Mouse (Mus musculus): ENCODE data around the gene Herc1. TPM values are rescaled to one million over a fixed set of nuclear protein-coding genes. Genes with fewer than 3 reads are reported as not detected.
A peak's percentile ranks its signal among the peaks of the same experiment; 100 is the strongest.

Herc1 gene
- total RNA-seq, 2 experiments from 2014 or later: 570 to 1,171 TPM

DNA sequence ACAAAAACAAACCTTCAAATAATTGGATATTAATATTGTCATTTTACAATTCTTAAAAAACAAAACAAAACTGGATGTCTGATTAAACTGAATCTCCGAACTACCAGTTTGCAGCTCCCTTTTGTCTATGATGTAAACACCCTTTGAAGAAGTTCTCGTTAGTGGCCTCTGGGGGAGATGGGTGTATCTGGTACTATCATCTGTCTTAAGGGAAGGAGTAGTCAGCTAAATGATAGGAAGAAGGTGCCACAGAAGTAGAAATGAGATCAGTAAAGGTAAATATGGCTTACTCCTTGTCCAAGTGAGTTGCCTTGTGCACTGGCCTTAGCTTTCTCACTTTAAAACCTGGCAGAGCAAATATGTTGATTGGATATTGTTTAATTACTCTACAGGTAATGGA is 127.5 kb downstream of the Herc1 start:
- ATAC-seq (replicated peaks; ENCODE audit: low FRiP score, poor library complexity, severe bottlenecking): no peak

DNA sequence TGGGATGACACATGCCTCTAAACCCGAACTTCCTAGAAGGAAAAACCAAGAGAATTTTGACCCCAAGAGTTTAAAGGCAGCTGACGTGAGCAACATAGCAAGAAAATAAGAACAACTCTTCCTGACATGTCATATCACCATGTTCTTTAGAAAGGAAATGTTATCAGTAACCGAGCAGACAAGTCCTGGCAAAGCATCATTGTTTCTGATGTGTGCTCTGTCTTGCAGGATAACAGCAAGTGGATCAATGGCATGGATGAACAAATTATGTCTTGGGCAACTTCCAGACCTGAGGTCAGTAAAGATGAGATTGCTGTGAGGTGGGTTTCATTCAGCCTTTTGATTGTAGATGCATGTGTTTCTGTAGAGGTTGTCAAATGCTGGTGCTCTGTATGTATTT is 133.2 kb downstream of the Herc1 start:
- no peak for ATAC-seq (replicated peaks; ENCODE audit: low FRiP score, poor library complexity, severe bottlenecking)

DNA sequence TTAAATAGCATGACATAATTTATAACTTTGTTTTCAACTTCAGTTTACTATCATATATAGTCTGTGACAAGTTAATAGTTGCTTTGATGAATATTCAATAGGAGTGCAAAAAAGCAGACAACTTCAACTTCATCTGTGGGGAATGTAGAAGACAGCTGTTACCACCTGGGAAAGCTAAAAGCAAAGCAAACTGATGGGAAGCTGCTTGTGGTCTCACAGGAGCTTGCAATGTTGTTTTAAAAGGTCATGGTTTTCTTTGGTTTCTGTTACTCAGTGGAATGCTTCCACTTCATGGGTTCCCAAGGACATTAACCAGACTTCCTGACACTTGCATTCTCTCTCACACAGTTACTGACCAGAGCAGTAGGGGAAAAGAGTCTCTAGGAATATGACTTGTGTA is 138.5 kb downstream of the Herc1 start:
- no peak for ATAC-seq (replicated peaks; ENCODE audit: low FRiP score, poor library complexity, severe bottlenecking)

DNA sequence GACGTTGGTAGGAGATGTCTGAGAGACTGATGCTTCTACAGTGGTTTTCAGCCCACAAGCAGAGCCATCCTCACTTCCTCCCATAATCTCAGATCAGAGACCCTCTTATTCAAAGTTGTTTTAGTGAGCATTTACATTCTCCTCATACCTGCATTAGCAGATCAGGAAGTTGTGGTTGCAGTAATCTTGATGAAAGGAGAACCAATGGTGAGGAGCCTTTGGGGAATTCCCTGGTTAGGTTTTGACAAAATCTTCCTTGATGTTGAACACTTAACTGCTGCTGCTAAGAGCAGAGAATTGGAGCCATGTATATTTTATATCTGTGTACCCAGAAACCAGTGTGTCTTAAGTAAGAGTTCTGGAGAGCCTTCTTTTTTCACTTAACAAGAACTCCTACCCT is 142.1 kb downstream of the Herc1 start:
- ATAC-seq (replicated peaks; ENCODE audit: low FRiP score, poor library complexity, severe bottlenecking): no peak

DNA sequence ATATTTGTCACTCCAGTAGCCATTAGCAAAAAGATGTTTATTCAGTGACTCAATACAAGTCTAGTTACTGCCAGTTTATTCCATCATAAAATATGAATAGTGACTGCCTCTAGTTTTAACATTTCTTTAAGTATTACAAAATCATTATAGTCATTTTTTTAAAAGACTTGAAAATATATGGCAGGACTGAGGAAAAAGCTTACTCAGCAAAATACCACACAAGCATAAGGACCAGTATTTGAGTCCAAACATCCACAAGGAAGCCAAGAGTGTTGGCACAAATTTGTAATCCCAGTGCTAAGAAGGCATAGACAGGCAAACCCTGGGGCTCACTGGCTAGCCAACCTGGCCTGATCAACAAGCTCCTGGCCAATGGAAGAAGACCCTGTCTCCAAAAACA is 143.7 kb downstream of the Herc1 start:
- ATAC-seq (replicated peaks; ENCODE audit: low FRiP score, poor library complexity, severe bottlenecking): no peak

DNA sequence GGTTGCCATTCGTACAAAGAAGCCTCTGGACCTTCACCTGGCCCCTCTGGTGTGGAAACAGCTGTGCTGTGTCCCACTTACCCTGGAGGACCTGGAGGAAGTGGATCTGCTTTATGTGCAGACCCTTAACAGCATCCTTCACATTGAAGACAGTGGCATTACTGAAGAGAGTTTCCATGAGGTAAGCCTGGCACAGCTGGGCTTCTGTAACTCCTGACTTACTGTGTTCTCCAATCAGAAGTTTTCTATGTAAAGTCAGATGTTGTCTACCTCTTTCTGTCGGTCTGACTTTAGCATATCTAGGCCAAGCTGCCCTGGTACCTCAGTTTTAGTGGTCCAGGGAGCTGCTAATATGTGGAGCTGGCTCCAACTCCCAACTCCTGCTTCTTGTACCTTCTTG is 151.0 kb downstream of the Herc1 start:
- ATAC-seq (replicated peaks; ENCODE audit: low FRiP score, poor library complexity, severe bottlenecking): no peak

DNA sequence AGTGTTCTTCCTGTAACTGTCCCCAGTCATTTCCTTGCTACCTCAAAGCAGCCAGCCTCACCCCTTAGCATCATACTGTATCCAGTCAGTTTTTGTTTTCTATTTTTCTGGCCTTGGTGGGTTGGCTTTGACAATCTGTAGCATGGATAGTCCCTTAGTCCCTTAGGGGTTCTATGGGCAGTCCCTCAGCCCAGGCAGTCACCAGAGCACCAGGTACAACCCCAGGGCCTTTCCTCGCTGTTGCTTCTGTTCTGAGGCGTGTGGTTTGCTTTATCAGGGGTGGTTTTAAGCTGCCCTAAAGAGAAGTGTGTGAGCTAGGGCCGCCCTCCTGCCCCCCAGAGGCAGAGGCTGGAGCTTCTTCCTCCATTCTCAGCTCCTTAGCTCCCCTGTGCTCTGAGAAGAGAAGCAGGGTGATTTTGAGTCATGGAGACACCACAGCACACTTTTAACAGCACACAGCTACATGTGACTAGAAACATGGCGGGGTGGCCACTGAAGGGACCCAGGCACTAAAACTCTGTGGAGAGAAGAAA is 153.7 kb downstream of the Herc1 start:
- ATAC-seq (replicated peaks; ENCODE audit: low FRiP score, poor library complexity, severe bottlenecking): peak; percentile 64

DNA sequence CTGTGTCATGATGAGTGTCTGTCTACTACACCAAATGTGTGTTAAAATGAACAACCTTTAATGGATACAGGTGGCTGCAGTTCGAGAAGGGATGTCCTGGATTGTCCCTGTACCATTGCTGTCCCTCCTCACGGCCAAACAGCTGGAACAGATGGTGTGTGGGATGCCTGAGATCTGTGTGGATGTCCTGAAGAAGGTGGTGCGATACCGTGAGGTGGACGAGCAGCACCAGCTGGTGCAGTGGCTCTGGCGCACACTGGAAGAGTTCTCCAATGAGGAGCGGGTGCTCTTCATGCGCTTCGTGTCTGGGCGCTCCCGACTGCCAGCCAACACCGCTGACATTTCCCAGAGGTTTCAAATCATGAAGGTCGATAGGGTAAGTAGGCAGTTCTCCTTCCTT is 154.3 kb downstream of the Herc1 start:
- 0 out of 2 replicates have a peak, but pooled peaks have one; percentile 0 for ATAC-seq (replicated peaks; ENCODE audit: low FRiP score, poor library complexity, severe bottlenecking)

DNA sequence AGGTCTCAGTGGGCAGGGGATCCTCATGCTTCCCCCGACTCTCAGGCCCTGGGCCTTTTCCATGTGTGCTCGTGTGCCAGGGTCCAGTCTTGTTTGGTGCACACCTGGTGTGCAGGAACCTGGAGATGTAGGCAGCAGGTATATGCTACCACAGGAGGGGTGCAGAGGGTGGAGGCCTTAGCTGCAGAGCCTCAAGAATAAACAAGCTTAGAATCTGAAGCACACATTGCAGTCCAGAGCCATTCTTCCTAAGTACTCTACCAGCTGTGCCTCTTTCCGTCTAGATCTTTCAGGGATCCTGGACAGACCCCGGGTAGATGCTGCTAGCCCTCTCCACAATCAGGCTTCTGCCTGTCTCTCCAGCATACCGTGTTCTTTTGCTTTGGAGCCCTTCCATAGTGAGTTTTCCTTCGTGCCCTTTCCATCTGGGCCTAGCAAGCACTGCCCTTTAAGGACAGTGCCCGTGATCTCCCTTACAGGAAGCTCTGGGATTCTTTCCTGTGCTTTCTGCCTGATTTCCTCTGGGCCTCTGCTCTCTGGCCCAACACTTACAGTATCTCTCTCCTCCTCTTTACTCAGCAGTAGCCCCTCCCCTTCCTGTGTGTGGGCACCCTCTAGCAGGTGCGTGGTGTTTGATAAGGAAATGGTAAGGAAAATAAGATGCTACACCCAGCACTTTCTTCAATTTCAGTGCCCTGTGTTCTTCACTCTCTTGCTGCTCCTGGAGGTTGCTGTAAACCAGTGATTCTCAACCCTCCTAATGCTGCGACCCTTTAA is 155.1 kb downstream of the Herc1 start:
- ATAC-seq (replicated peaks; ENCODE audit: low FRiP score, poor library complexity, severe bottlenecking): peak; percentile 90

DNA sequence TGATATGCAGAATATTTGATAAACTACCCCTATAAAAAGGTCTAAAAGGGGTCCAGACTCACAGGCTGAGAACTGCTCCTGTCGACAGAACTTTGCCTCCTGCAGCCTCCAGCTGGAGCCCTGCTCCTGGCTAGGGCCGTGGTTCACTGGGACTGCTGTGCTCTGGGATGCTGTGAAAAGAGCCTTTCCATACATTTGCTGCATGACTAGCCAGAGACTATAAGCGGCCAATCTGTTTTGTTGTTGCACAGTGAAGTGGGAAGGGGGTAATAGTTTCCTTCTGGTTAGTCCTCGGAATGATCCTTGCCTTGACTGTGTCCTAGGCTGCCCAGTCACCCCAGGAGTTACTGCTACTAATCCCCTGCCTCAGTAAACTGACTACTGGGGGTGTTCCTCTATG is 155.8 kb downstream of the Herc1 start:
- no peak; the same call in 1 of the 2 replicates for ATAC-seq (replicated peaks; ENCODE audit: low FRiP score, poor library complexity, severe bottlenecking)

DNA sequence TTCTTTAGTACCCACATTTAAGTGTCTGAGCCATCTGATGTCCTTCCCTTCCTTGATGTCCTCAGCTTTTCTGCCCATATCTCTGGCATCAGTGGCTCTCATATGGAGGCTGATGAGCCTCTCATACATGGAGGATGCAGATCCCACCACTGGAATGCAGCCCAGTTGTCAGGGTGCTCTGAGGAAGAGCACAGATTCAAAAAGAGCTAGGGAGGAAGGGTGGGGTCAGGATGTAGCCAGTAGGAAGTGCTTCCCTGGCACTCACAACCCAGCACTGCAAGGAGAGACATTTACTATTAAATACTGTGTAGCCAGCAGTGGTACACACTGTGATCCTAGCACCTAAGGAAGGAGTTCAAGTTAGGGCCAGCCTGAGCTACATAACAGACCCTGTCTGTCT is 156.2 kb downstream of the Herc1 start:
- no peak for ATAC-seq (replicated peaks; ENCODE audit: low FRiP score, poor library complexity, severe bottlenecking)

DNA sequence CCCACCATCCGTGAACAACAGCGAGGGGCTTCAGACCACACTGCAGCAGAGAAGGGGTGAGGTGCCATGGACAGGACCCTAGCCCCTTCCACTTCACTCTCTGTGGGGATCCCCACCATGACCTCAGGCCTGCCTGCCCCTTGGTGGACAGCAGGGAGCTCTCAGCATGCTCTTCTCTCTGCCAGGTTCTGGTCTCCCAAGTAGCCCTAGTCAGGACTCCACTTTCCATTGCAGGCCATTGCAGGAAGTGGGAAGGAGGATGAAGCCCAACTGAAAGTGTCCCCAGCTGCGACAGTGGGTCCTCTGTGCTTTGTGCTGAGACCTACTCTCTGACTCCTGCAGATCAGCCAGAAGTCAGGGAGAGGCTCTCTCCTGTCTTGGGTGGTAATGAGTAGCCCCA is 157.4 kb downstream of the Herc1 start:
- no peak for ATAC-seq (replicated peaks; ENCODE audit: low FRiP score, poor library complexity, severe bottlenecking)

DNA sequence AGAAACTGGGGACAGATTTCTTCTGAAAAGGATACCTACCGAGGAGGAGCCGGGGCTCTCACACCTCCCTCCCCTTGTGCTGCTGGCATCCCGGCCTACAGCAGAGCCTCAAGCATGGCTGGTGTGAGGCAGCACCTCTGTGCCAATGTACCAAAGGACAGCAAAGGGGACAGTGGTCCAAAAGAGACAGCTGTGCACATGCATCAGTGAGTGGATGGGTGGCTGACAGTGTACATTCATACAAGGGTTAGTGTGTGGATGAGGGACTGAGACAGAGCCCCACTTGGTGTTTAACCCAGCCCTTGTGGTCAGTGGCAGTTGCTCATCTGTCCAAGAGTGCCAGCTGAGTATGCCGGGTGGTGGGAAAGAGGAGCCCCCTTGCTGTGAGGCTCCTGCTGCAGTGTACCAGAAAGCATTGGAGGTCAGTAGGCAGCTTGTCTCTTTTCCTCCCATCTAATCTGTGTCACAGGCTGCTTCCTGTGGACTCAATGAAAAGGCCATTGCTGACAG is 158.7 kb downstream of the Herc1 start:
- no peak for ATAC-seq (replicated peaks; ENCODE audit: low FRiP score, poor library complexity, severe bottlenecking)

DNA sequence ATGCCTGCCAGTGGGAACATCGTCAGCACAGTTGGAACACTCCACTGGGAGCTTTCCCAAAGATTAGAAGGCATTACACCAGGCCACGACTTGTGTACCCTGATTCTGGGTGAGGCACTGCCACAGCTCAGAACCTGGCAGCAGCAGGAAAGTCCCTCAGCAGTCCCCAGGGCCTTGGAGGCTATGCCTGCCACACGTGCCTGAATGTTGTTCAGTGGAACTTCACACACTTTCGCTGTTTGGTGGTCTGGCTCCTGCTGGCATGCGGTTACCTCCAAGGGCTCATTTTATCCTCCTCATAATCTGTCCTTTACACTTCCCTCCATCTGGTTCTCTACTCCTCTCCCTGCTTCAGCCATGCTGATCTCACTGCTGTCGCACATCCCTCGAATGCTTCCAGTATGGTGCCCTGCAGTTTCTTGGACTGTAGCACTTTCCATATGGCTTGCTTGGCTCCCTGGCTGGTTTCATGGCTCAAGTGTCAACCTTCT is 160.1 kb downstream of the Herc1 start:
- ATAC-seq (replicated peaks; ENCODE audit: low FRiP score, poor library complexity, severe bottlenecking): no peak

DNA sequence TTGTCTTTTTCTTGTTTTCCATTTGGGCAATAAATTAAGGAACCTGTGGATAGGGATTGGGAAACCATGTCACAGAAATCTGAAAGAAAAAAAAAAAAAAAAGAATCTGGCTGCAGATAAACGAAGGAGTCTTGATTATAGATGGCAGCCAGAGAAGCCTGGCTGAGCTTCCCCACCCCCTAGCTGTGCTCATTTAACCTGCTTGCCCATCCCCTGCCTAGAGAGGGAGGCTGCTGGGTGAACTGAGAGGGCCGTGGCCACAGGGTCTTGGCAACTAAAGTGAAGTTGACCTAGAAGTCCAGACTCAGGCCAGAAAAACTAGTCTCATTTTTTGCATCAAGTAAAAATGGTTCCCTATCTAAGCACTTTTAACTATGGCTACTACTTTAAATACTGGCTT is 160.7 kb downstream of the Herc1 start:
- ATAC-seq (replicated peaks; ENCODE audit: low FRiP score, poor library complexity, severe bottlenecking): no peak

DNA sequence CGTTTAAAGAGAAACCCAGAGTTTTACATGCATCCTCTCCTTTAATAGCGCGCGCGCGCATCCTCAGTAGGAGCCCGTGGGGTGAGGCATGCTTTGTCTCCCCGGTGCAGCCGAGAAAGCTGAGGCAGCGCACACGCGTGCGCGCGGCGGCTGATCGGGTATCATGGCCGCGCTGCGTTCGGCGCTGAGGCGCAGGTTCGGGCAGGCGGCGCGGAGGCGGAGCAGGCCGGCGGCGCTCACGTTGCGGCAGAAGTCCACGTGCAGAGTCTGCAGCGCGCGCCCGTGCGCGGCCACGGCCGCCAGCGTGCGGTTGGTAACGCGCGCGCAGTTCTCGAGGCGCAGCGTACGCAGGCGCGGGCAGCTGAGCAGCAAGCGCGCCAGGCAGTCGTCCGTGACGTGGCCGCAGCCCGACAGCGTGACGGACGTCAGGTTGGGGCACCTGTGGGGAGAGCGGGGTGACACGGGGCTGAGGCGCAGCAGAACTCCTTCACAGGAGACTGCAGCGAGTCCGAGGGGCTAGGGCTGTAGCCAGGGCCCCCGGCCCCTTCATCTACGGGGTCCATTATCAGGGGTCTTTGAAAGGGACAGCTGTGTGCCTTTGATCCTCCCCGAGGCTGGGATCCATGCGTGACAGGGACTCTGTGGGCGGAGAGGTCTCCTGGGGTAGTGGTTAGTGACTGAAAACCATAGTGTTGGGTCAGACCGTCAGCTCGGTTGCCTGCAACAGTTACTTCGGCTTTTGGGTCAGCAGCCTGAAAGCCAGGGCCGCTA is 161.5 kb downstream of the Herc1 start:
- ATAC-seq (replicated peaks; ENCODE audit: low FRiP score, poor library complexity, severe bottlenecking): peak; percentile 72

DNA sequence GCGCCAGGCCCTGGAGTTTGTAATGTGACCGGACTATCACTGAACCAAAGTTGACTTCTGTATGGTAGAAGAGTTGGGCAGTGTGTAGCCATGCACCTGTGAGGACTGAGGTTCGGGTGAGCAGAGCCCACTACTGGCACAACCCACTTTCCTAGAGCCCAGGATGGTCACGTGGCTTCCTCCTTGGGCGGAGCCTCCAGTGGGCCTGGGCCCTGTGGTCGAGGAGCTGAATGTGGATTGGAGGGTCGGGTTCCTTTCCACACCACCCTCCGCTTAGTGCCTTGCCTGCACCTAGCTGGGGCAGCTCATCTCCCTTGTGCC is 162.1 kb downstream of the Herc1 start:
- peak; percentile 51 for ATAC-seq (replicated peaks; ENCODE audit: low FRiP score, poor library complexity, severe bottlenecking)

DNA sequence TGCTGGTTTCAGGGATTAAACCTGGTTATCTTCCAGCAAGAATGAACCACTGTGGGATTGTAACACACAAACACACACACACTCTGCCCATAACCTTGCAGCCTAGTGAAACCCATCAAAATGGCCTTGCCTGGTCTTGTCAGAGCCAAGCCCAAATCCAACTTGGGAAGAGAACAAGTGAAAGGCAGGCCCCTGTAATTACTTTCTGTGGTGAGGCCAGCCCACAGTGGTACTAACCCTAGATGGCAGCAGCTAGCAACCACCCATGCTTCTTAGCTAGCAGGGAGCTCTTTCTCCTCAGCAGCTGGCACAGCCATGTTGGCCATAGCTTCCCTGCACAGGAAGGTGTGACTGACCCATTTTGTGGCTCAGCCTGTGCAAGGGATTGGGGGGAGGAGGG is 162.9 kb downstream of the Herc1 start:
- ATAC-seq (replicated peaks; ENCODE audit: low FRiP score, poor library complexity, severe bottlenecking): no peak

DNA sequence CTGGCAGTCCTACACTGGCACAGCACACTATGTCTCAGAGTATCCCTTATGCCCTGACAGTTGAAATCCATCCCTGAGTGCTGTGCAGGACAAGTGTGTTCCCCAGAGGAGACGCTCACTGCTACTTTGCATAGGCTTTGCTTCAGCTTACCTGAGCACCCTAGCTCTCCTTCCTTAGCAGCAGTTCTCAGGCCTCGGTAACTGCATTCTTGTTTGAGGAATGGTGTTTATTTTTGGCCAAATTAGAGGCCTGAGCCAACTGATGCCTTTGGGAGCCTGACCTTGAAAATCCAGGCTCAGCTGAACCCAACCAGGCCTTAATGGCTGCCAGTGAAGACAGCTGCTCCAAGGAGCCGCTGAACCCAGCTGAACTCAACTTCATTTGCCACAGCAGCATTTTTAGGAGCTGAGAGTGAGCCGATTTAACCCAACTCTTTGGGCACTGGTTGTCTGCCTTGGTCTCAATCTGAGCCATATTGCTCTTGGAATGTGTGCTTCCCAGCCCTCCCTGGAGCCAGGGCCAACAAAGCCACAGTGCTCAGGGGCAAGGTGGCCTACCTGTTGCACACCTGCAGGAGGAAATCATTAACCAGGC is 163.5 kb downstream of the Herc1 start:
- ATAC-seq (replicated peaks; ENCODE audit: low FRiP score, poor library complexity, severe bottlenecking): no peak

DNA sequence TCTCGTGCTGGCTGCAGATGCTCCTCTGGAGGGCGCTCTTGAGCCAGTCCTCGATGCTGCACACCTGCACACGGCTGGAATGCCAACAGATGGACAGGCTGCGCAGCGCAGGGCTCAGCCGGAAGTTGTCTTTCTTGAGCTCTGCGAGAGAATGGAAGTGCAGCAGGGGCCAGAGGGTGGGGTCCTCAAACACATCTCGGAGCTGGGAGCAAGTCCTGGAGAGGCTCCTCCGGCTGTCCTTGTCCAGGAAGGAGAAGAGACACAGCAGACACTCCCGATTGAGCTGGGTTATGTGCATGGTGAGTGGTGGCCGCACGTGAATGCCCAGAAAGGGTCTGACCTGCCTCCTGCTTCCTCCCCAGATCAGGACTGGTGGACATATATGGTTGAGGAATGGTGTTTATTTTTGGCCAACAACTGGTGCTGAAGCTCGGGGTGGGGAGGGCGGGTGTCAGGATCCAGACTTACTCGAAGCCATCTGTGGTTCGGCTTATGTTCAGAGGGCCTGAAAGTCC is 164.1 kb downstream of the Herc1 start, which contains the start of gene Fbxl22:
Gene Fbxl22 (minus strand): TSS at position 338 of the 515 bp plus-strand sequence.
- no peak for ATAC-seq (replicated peaks; ENCODE audit: low FRiP score, poor library complexity, severe bottlenecking)
